Mouse (Mus musculus): ENCODE measurements around the gene Adcy9. TPM values are rescaled to one million over a fixed set of nuclear protein-coding genes. Genes with fewer than 3 reads are reported as not detected.
A peak's percentile ranks its signal among the peaks of the same experiment; 100 is the strongest.

Gene Adcy9
- polyA plus RNA-seq, 1 experiment from 2014 or later, result 2.8 TPM

DNA sequence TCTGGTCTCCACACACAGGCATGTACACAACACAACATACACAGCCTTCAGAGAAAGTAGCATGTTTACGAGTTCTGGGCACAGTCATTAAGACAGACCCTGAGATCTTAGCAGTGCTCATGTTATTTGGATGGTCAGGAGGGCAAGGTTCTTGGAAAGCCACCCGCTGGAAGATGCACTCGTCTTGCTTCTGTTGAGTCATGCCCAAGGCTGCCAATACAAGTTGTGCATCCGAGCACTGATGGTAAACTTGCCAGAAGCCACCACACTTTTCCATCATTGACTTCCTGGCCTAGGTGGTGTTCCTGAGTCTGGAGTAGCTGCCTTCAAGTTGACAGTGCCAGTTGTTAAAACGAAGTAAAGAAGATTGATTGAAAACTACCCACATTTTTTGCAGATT lies 3.3 kb upstream of the Adcy9 start:
- Histone ChIP-seq H3K4me2 (ENCODE audit: low read length) (no peak overlapping the region), H3K27me3 (replicated peaks; ENCODE audit: control insufficient read depth, insufficient read depth, low read length) (peaks cover 2% of the 10 kb centered on the region; the same call in 1 of the 2 replicates), H3K9me3 (ENCODE audit: control insufficient read depth, low read length) (no peaks in the 10 kb centered on the region), H3K9ac (replicated peaks; ENCODE audit: low read depth, low read length) (no peak overlapping the region), H3K4me1 (replicated peaks; ENCODE audit: control insufficient read depth, insufficient read depth, low read length) (peaks cover 9% of the 10 kb centered on the region), H3K36me3 (ENCODE audit: control insufficient read depth, insufficient read depth) (no peaks in the 10 kb centered on the region), H3K4me3 (replicated peaks; ENCODE audit: low read length) (no peak overlapping the region), H3K27ac (ENCODE audit: low read length) (no peak overlapping the region)
- no peak for ATAC-seq
- 81% methylated on average over 5 of the region's 5 CpGs for WGBS

DNA sequence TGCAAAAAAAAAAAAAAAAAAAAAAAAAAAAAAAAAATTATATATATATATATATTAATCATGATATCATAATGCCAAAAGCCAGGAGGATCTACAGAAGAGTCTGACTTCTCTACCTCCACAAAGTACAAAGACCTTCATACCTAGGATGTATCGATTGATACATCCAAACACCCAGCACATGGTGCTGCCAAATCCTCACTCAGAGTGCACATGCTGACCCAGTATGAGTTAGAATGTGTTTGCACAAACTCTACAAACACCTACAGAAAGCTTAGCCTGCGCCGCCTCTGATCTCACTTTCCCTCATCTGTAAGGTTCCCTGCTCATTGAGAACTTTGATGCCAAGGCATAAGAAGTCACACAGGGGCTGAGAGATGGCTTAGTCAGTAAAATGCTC lies 2.7 kb upstream of the Adcy9 start:
- Histone ChIP-seq H3K4me3 (replicated peaks; ENCODE audit: low read length) (no peak overlapping the region), H3K9me3 (ENCODE audit: control insufficient read depth, low read length) (no peaks in the 10 kb centered on the region), H3K27me3 (replicated peaks; ENCODE audit: control insufficient read depth, insufficient read depth, low read length) (peaks cover 5% of the 10 kb centered on the region; the same call in 1 of the 2 replicates), H3K36me3 (ENCODE audit: control insufficient read depth, insufficient read depth) (no peaks in the 10 kb centered on the region), H3K4me2 (ENCODE audit: low read length) (no peak overlapping the region), H3K4me1 (replicated peaks; ENCODE audit: control insufficient read depth, insufficient read depth, low read length) (peaks cover 15% of the 10 kb centered on the region), H3K9ac (replicated peaks; ENCODE audit: low read depth, low read length) (no peak overlapping the region), H3K27ac (ENCODE audit: low read length) (no peak overlapping the region)
- no peak for ATAC-seq
- WGBS, result 94% methylated on average over 3 of the region's 3 CpGs

DNA sequence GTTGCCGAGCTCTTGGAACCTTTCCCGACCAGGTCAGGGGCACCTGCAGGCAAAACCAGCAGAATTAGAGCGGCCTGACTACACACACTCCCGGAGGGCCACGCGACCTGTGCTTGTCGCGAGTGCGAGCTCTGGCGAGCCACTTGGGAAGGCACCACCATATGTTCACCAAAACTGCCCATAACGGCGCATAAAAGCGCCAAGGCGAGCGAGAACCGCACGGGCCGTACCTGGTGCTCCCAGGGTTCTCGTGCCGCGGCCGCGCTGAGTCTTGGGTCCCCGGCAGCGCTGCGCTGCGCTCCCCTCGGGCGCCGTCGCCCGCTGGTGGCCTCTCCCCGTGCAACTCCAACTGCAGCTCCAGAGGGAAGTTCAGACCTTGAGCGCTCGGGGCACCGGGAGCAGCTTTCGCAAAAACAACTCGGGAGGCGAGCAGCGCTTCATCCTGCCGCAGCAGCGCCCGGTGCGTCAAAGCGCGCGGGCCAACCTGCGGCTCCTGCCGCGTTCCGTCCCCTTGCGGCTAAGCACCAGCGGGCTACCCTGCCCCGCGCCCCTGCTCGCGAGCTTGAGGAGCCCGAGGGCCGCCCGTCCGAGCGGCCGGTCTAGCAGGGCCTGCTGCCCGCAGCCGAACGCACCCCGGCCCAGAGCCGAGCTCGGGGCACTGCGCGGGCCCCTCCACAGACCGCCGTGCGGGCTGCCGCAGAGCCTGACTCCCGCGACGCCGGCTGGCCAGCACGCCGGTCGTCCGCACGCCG lies 576 bp downstream of the Adcy9 start:
- Histone ChIP-seq H3K4me1 (replicated peaks; ENCODE audit: control insufficient read depth, insufficient read depth, low read length) (peaks cover 38% of the 10 kb centered on the region), H3K4me3 (replicated peaks; ENCODE audit: low read length) (peak overlapping the region; percentile 87), H3K27me3 (replicated peaks; ENCODE audit: control insufficient read depth, insufficient read depth, low read length) (peaks cover 5% of the 10 kb centered on the region; the same call in 1 of the 2 replicates), H3K9ac (replicated peaks; ENCODE audit: low read depth, low read length) (peak overlapping the region; percentile 73), H3K36me3 (ENCODE audit: control insufficient read depth, insufficient read depth) (no peaks in the 10 kb centered on the region), H3K27ac (ENCODE audit: low read length) (peak overlapping the region; percentile 61), H3K4me2 (ENCODE audit: low read length) (peak overlapping the region; percentile 97), H3K9me3 (ENCODE audit: control insufficient read depth, low read length) (no peaks in the 10 kb centered on the region)
- WGBS, result under 1% methylated on average over 85 of the region's 85 CpGs
- ATAC-seq, result peak; percentile 80

DNA sequence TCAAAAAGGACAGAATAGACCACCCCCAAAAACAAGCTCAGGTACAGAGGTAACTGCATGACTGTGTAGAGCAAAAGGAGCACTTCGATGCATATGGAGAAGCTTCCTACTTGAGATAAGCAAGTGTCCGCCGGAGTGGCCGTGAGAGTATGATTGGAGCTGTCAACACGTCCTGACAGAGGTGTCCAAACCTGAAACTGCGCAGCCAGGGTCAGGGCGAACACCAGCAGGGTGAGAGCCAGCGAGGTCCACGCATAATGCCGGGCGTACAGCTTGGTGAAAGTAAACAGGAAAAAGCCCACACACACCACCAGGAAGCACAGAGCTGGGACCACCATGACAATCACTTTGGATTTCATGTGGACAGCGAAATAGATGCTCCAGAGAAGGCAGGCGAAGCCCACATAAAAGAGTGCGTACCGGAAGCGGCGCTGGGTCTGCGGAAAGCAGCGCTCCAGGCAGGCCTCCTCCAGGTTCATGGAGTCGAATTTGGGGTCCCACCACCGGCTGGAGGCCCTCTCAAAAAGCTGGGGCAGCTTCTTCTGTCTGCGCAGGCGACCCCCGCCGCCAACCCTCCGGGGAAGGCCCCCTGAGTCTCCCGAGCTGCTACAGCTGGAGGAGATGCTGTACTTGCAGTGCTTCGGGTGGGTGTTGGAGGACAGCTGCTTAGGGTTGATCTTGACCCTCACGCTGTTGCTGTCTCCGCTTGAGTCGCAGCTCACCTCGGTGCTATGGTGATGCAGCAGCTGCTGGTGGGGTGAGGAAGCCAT lies 1.3 kb downstream of the Adcy9 start:
- peak overlapping the region; percentile 97 for H3K4me2 ChIP-seq (ENCODE audit: low read length)
- peaks cover 5% of the 10 kb centered on the region; the same call in 1 of the 2 replicates for H3K27me3 ChIP-seq (replicated peaks; ENCODE audit: control insufficient read depth, insufficient read depth, low read length)
- no peaks in the 10 kb centered on the region for H3K36me3 ChIP-seq (ENCODE audit: control insufficient read depth, insufficient read depth)
- H3K27ac ChIP-seq (ENCODE audit: low read length), result no peak overlapping the region
- WGBS, result 17% methylated on average over 32 of the region's 32 CpGs
- H3K9me3 ChIP-seq (ENCODE audit: control insufficient read depth, low read length), result no peaks in the 10 kb centered on the region
- peak; percentile 5; the same call in 1 of the 2 replicates for ATAC-seq
- H3K9ac ChIP-seq (replicated peaks; ENCODE audit: low read depth, low read length), result peak overlapping the region; percentile 73
- H3K4me1 ChIP-seq (replicated peaks; ENCODE audit: control insufficient read depth, insufficient read depth, low read length), result peaks cover 40% of the 10 kb centered on the region
- peak overlapping the region; percentile 87 for H3K4me3 ChIP-seq (replicated peaks; ENCODE audit: low read length)

DNA sequence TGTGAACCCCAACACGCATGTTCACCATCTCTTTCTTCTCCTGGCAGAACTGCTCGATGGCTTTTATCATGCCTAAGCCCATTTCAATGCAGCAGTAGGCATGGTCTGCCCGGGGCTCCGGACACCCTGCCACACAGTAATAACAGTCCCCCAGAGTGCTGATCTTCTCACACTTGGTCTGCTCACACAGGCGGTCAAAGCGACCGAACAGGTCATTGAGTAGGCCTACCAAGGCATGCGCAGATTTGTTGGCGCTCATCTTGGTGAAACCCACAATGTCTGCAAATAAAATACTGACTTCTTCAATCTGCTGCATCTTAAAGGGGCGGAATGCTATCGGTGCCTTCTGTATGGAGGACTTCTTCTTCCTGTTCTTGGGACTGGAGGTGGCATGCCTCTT lies 2.2 kb downstream of the Adcy9 start:
- Histone ChIP-seq H3K9me3 (ENCODE audit: control insufficient read depth, low read length) (no peaks in the 10 kb centered on the region), H3K4me1 (replicated peaks; ENCODE audit: control insufficient read depth, insufficient read depth, low read length) (peaks cover 46% of the 10 kb centered on the region), H3K27ac (ENCODE audit: low read length) (no peak overlapping the region), H3K9ac (replicated peaks; ENCODE audit: low read depth, low read length) (no peak overlapping the region), H3K4me3 (replicated peaks; ENCODE audit: low read length) (peak overlapping the region; percentile 87; the same call in 1 of the 2 replicates), H3K36me3 (ENCODE audit: control insufficient read depth, insufficient read depth) (no peaks in the 10 kb centered on the region), H3K27me3 (replicated peaks; ENCODE audit: control insufficient read depth, insufficient read depth, low read length) (peaks cover 5% of the 10 kb centered on the region; the same call in 1 of the 2 replicates), H3K4me2 (ENCODE audit: low read length) (peak overlapping the region; percentile 97)
- ATAC-seq, result no peak
- WGBS, result 93% methylated on average over 11 of the region's 11 CpGs

DNA sequence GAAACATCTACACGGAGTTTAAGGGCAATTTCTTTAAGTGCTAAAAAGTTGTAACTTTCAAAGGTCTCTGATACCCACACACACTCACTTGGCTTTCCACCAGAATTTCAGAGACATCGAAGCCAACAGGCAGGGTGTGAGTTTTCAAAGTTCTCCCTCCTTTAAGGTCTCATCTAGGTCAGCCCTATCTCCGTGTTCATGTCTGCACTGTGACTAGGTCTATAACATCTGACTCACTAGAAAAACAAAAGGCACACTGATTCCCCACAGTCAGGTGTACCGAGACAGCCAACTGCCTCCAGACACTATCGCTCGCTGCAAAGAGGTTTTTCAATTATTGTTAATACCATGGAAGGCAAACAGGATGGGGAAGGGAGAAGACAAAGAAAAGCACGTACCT lies 2.8 kb downstream of the Adcy9 start:
- no peak for ATAC-seq
- WGBS, result 84% methylated on average over 7 of the region's 7 CpGs
- H3K9ac ChIP-seq (replicated peaks; ENCODE audit: low read depth, low read length), result no peak overlapping the region
- peak overlapping the region; percentile 8 for H3K4me2 ChIP-seq (ENCODE audit: low read length)
- peaks cover 46% of the 10 kb centered on the region for H3K4me1 ChIP-seq (replicated peaks; ENCODE audit: control insufficient read depth, insufficient read depth, low read length)
- H3K36me3 ChIP-seq (ENCODE audit: control insufficient read depth, insufficient read depth), result no peaks in the 10 kb centered on the region
- peak overlapping the region; percentile 2; the same call in 1 of the 2 replicates for H3K4me3 ChIP-seq (replicated peaks; ENCODE audit: low read length)
- H3K27ac ChIP-seq (ENCODE audit: low read length), result no peak overlapping the region
- peaks cover 5% of the 10 kb centered on the region; the same call in 1 of the 2 replicates for H3K27me3 ChIP-seq (replicated peaks; ENCODE audit: control insufficient read depth, insufficient read depth, low read length)
- no peaks in the 10 kb centered on the region for H3K9me3 ChIP-seq (ENCODE audit: control insufficient read depth, low read length)

DNA sequence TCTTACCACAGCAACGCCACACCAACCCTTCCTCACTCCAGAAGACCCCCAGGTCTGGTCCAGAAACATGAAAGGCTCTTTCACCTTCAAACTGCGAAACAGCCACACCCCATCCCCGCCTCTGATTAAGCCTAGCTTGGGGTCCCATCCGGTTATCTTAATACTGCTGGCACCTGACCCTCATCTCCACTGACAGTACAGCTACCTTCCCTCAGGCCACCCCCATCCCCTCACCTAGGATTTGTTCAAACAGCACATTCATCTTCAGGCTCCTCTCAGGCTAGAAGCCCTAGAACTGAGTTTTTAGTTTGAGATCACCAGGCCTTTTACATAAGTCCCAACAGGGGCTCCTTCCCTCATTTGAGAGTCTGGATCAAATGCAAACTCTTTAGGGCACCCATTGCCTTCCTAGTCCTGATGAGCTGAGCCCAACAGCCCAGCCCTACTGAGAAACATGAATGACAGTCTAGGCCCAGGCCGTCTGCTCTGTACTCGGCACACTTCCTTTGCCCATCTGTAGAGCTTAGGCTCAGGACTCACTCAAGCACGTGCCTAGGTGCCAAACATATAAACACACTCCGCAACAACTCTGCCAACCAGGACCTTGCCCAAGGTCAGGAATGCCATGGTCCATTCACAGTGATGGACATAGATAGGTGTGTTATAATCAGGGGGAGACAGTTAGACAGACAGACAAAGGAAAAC lies 5.3 kb downstream of the Adcy9 start:
- no peak overlapping the region for H3K9ac ChIP-seq (replicated peaks; ENCODE audit: low read depth, low read length)
- H3K4me1 ChIP-seq (replicated peaks; ENCODE audit: control insufficient read depth, insufficient read depth, low read length), result peaks cover 46% of the 10 kb centered on the region
- 67% methylated on average over 8 of the region's 8 CpGs for WGBS
- peaks cover 5% of the 10 kb centered on the region; the same call in 1 of the 2 replicates for H3K27me3 ChIP-seq (replicated peaks; ENCODE audit: control insufficient read depth, insufficient read depth, low read length)
- no peaks in the 10 kb centered on the region for H3K9me3 ChIP-seq (ENCODE audit: control insufficient read depth, low read length)
- H3K4me3 ChIP-seq (replicated peaks; ENCODE audit: low read length), result 0 out of 2 replicates have a peak overlapping the region, but pooled peaks have one; percentile 11
- H3K27ac ChIP-seq (ENCODE audit: low read length), result no peak overlapping the region
- H3K4me2 ChIP-seq (ENCODE audit: low read length), result peak overlapping the region; percentile 41
- no peaks in the 10 kb centered on the region for H3K36me3 ChIP-seq (ENCODE audit: control insufficient read depth, insufficient read depth)
- no peak for ATAC-seq

DNA sequence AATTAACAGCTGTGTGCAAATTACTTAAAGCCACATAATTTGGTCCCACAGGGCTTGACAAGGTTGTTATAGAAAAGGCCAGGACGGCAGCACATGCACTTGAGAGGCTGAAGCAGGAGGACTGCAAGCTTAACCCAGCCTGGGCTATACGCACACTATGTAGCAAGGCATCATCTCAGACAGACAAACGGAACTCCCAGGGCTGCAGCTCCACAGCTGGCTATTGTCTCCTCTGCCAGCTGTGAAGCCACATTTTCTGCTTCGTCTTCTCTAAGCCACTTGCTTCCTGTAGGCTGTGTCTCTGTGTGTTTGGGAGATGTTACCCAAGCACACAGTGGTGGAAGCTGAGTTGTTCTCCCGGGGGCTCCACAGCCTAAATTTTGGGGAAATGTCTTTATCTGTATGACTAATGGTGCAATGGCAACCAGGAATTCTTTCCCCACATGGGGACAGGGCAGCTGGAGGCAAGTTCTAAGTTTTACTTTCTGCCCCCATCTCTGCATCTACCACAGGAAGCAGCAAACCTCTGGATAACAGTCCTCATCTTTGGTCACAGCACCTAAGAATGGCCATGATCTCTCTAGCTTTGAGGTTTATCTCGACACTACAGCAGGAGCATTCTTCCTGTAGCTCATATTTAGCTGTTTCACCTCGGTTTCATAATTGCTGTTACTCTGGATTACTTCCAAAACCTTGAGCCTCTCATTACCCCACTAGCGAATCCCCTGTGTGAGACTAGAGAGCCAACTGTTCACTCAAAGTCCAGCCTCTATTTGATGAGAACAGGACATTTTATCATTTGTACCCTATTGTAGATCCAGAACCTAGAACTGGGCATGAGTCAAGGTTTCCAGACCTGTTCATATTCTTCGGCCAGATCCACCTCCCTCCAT lies 6.1 kb downstream of the Adcy9 start:
- Histone ChIP-seq H3K36me3 (ENCODE audit: control insufficient read depth, insufficient read depth) (no peaks in the 10 kb centered on the region), H3K9me3 (ENCODE audit: control insufficient read depth, low read length) (no peaks in the 10 kb centered on the region), H3K27ac (ENCODE audit: low read length) (no peak overlapping the region), H3K4me2 (ENCODE audit: low read length) (no peak overlapping the region), H3K27me3 (replicated peaks; ENCODE audit: control insufficient read depth, insufficient read depth, low read length) (peaks cover 5% of the 10 kb centered on the region; the same call in 1 of the 2 replicates), H3K4me3 (replicated peaks; ENCODE audit: low read length) (no peak overlapping the region), H3K9ac (replicated peaks; ENCODE audit: low read depth, low read length) (no peak overlapping the region; the same call in 1 of the 2 replicates), H3K4me1 (replicated peaks; ENCODE audit: control insufficient read depth, insufficient read depth, low read length) (peaks cover 43% of the 10 kb centered on the region)
- no peak for ATAC-seq
- WGBS, result 70% methylated on average over 9 of the region's 9 CpGs
